Mouse (Mus musculus) ovary, adult 18-20 months (tissue): ENCODE measurements around the gene Crabp1.

Source experiments
- DNase-seq: peaks from one replicate; pipeline ENCODE4 v3.0.0; 2022; ENCODE audit warnings: low spot score, mixed read lengths

Gene Crabp1

DNA sequence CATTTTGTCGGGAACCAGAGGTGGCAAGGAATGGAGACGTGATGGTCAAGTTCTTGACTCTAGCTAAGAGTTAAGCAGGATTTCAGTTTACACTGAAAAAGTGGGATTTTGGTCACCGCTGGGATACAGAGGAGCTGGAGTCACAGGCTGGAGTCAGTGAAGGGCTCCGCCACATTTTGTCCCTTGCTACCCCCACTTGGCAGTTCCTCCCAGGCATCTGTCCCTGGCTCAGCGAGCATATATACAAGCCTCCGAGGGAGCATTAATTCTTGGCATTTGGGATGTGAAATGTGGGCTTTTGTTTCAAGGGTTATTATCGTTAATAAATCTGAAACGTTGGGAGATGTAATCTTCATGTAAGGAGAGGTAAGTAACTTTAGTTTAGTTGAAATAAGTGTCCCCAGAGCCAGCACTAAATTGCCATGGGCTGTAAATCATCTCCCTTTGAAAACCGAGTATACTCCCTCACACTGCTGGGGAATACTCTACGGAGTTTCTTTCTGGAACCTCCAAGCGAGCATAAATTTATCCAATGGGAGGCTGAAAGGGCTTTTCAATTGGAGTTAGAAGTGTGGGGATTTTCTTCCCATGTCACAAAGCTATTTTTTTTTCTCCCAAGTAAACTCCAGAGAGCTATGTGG, 5.7 kb downstream of the Crabp1 start:
- no peak for DNase-seq

- no peak for DNase-seq
Measured at GRCm38 (mm10) chr9:54776451-54776982, 12.0 kb downstream of the Crabp1 start.

- no peak for DNase-seq
Measured at GRCm38 (mm10) chr9:54779280-54779679, 14.7 kb downstream of the Crabp1 start.

GRCm38 (mm10) chr9:54782504-54782903, 18.0 kb downstream of the Crabp1 start:
- no peak for DNase-seq

DNA sequence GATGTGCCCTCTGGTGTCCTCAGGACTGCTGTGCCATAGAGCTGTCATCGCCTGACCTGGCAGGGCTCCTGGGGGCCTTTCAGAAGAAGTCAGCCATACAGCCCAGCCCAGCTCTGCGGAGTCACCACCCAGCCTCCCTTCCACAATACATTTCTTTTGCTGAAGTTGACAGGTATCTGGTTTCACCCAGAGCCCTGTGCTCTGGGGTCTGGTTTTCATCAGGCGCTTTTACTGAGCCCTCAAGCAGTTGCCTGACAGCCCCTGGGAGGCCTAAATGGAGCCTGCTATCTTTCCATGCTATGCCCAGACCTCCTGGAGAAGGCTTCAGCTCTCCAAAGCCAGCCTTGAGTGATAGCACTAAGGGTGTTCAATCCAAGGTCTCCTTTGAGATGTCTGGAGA, 19.5 kb downstream of the Crabp1 start:
- DNase-seq, result no peak

GRCm38 (mm10) chr9:54785215-54785614, 20.7 kb downstream of the Crabp1 start:
- DNase-seq, result no peak

DNA sequence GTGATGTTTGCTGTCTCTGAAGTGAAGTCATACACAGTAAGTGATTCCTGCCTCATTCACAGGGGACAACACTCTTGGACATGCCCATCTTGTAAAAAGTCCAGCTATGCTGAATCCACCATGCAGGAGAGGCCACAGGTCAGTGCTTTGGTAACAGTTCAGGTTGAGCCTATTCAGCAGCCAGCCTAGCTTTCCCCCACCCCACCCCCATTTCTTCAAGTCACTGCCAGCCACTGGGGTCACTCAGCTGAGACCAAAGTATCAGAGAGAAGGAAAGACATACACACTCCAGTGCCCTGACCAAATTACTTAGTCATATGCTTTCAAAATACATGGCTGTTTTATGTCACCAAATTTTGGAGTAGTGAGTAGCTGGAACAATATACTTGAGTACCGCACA, 21.5 kb downstream of the Crabp1 start:
- DNase-seq, result no peak

DNA sequence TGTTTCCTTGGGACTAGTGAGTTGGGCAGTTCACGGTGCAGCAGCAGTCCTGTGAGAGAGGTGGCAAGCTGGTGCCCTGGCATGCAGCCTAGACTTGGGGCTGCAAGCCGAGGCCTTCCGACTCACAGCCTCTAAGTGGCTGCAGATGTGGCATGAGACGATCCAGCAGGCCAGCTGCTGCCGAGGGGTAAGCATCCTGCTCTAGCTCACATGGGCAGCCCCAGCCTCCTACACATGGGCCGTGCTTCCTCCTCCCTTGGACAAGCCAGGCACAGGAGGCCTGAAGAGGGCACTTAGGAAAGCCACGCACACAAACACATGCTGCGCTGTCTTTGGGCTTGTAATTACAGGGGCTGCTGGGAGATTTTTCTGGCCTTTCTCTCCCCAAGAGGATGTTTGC, 23.2 kb downstream of the Crabp1 start:
- no peak for DNase-seq

DNA sequence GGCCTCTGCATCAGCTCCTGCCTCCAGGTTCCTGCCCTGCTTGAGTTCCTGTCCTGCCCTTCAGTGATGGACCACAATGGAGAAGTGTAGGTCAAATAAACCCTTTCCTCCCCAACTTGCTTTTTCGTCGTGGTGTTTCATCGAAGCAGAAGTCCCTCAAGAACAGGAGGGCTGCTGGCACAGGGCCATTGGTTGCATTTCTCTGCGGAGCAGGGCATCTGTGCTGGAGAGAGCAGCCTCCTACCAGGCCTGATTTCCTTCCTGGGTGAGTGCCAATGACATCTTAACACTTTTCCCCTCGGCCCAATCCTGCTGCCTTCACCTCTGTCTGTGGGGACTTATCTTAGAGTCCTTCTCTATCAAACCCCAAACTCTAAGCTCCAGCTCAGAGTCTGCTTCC, 25.7 kb downstream of the Crabp1 start:
- DNase-seq, result no peak

- no peak for DNase-seq
Measured at GRCm38 (mm10) chr9:54801460-54801961, 37.0 kb downstream of the Crabp1 start.

- DNase-seq, result no peak
Measured at GRCm38 (mm10) chr9:54802749-54803679, 38.5 kb downstream of the Crabp1 start.

- no peak for DNase-seq
Measured at GRCm38 (mm10) chr9:54804351-54804750, 39.8 kb downstream of the Crabp1 start.

- no peak for DNase-seq
Measured at GRCm38 (mm10) chr9:54807761-54808160, 43.2 kb downstream of the Crabp1 start.

DNA sequence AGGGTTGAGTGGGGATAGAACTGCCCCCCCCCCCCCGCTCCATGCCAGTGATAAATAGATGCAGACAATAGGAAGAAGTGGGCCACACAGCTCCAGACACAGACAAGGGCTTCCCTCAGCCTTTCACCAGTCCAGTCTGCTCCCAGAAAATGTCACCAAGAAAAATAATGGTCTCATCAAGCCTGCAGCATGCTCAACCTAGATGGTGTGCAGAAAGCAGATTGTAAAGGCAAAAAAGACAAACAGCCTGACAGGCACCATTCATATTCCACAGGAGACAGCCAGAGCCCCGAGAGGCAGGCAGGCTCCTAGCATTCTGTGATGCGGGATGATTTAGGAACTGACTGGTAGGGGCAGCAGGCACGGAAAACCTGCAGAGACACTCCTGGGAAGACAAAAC, 45.4 kb downstream of the Crabp1 start:
- no peak for DNase-seq

GRCm38 (mm10) chr9:54816508-54817201, 52.1 kb downstream of the Crabp1 start:
- DNase-seq, result no peak

DNA sequence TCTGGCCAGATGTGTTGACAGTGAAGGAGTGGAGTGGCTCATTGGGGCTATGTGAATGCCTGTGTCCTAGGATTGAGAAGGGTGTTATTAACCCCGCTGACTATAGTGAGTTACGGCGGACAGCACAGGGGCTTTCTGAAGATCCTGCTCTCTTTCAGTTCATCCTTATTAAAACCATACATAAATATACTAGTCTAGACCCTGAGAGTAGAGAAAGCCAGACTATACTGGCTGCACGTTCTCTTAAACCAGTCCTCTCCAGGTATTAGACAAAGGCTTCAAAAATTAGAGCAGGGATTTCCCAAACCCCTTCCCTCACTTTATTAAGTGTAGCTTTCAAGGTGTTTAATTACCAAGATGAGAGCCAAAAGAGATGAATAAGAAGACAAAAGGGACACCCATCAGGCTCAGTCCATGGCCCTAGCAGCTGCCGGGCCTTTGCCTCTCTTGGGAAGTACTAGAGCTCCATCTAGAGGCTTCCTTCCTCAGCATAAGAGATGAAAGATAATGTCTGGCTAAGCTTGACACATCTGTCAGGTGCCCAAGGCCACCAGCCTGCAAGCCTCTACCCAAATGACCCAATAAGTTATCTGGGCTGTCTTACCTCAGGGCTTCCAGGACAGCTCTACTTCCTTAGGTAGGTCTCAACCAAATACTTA, 57.0 kb downstream of the Crabp1 start:
- DNase-seq, result no peak
